Mouse (Mus musculus): ENCODE measurements around the gene Lsm7.
A peak's percentile ranks its signal among the peaks of the same experiment; 100 is the strongest.

Lsm7 gene

DNA sequence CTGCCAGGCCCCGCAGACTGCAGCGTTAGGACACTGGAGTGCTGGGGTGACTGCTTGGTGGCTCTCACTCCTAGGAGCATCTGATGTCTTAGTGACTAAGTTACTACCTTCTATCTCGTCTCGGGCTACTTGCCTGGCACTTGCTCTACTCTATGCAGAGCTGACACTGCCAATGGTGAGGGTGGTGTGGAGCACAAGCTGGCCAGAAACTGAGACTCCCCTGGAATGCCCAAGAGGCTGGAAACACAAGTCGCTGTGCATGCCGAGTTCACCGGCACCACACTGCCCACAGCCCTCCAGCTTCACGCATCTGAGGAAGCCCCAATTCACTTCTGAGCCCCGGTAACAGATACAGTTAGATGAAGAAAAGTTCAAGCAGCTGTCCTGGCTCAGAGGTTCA lies 19.0 kb upstream of the Lsm7 start:
- DNase-seq, result no peak

DNA sequence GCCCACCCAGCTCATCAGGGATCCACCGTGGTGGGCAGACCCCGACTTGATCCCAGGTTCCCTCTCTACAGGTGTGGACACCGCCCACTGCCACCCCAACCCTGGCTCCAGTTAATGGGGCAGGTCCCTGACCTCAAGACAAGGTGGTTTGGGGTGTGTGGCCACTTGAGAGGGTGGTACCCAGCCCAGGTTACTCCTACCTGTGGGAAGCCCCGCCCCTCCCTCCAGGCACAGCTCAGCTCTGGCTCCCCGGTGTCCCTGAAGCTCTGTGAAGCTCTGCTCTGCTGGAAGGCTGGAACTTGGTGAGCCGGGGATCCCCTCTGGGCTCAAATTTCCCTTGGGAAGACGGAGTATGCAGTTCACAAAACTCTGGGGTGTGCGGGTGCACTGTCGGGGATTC lies 16.6 kb upstream of the Lsm7 start, which contains the start of gene Tmprss9:
Gene Tmprss9, plus strand, starts transcription at position 268 of the 400 bp plus-strand sequence.
- DNase-seq, result peak; percentile 26

GRCm38 (mm10) chr10:80870993-80871392 lies 16.0 kb upstream of the Lsm7 start:
- no peak for DNase-seq

- no peak for DNase-seq
These were observed 9.4 kb upstream of the Lsm7 start for GRCm38 (mm10) chr10:80864446-80864845.

DNA sequence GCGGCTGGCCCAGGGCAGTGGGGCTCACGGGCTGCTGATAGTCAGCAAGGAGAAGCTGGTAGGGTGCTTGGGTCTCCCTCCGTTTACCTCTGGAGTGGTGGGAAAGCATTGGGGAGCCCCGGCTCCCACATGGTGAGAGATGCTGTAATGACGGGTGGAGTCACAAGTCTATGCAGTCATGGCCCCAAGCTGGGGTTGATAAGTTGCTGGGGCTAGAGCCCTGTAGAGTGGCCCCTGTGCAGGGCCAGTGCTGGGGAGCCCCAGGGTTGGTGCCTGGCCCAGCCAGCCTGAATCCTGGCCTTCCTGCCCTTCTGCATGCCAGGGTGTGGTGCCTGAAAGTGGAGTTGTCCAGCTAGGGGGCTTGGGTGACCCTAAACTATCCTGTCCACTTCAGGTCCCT lies 7.3 kb upstream of the Lsm7 start:
- peak; percentile 72 for DNase-seq

DNA sequence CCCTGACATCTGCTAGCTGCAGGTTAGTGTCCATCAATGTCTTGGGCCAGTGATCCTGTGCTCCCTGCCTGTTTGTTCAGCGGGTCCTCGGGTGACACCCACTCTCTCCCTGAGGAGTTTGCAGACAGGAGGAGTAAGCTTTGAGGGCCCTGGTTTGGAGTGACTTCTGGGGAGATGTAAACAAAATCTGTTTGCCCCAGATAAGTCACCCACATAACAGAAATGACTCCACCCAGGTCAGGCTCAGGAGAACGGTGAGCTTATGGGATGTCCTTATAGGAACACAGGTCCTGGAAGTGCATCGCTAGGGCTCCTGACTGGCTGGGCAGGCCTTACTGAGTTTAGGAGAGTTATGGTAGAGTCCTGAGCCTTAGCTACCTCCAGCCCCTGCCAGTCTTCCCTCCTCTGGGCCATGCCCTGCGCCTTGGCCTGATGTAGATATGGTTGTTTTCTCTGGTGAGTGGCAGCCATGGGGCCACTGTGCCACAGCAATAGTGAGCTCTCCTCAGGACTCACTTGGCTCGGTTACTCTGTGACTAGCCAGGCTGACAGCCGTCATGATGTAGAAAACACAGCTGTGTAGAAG lies 3.4 kb upstream of the Lsm7 start:
- peak; percentile 87 for DNase-seq

- DNase-seq, result peak; percentile 85
These were observed 2.8 kb upstream of the Lsm7 start for GRCm38 (mm10) chr10:80857848-80858247.

DNA sequence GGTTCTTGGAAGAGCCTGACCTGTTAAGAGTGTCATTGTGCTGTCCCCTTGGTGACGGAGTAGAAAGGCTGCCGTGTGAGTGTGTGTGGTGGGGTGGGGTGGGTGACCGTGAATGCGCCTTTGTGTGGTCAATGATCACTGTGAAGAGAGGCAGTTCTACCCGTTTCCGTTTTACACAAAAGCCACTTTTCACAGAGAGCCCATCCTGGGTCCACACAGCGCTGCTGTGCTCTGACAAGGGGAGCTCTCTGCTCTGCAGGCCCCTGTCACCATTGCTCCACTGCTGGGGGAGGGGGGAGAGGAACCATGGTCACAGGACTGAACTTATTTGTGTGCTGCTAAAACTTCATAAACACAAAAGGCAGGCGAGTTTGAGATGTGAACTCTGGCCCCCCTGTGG lies 2.4 kb upstream of the Lsm7 start:
- DNase-seq, result no peak

GRCm38 (mm10) chr10:80856908-80857307 lies 1.9 kb upstream of the Lsm7 start:
- peak; percentile 85 for DNase-seq

DNA sequence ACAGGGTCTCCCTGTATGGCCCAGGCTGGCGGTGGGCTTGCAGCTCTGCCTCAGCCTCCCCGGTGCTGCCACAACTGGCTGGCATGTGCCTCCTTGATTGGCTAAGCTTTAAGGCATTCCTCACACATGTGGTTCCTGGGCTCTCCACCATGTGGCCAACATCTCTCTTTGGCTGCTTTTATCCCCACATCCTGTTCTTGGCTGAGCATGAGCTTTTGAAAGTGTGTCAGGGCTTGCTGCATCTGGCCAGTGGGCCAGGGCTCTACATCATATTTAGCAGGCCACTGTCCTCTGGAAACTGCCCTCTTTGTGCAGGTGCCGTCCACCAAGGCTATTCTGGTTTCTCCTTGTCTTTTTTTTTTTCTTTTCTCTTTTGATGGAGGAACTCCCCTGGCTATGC lies 1.3 kb upstream of the Lsm7 start:
- peak; percentile 53 for DNase-seq

- peak; percentile 65 for DNase-seq
These were observed 702 bp upstream of the Lsm7 start for GRCm38 (mm10) chr10:80855749-80856073.

GRCm38 (mm10) chr10:80848571-80848970 lies 6.4 kb downstream of the Lsm7 start:
- DNase-seq, result peak; percentile 89

DNA sequence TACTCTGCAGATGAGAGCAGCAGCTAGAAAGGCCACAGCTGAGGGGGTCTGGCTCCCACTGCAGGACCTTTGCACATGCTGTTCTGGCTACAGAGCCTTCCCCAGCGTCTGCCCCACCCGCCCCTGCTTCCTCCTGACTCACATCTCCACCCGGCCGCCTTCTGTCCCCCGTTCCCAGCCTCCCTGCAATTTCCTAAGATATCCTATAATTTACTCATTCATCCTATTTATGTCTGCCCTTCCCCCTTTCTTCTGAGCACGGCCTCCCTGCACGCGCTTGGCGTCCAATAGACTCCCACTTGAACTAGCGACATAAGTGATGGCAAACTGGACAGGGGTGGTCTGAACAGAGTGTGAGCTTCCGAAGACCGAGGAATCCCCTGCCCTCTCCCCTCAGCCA lies 9.3 kb downstream of the Lsm7 start:
- no peak for DNase-seq

GRCm38 (mm10) chr10:80845055-80845693 lies 9.8 kb downstream of the Lsm7 start:
- DNase-seq, result no peak

DNA sequence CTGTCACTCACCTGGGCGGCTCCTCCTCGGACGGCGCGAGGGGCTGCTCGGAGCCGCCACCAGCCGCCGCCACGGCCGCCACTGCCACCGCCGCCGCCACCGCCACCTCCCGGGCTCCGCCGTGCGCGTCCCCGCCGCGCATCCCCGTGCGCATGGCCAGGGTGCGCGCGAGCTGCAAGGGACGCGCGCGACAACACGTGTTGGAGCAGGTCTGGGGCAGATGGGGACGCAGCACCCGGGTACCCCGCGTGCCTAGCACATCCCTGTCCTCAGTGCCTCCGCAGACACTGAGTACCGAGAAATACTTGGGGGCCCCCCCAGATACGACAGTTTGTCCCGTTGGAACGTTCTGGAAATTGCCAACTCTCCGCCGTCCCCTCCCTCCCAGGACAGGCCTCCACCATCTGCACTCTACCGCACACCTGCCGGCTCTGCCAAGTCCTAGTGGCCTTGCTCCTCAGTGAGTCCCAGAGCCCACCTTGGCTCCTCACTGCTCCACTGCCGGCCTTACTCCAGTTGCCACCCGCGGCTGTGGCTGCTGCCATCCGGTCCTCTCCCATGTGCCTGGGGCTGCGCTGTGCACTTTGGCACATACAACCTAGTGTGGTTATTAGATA lies 11.0 kb downstream of the Lsm7 start, which contains the start of gene Lingo3:
Gene Lingo3, minus strand, starts transcription at position 109 of the 617 bp plus-strand sequence.
- DNase-seq, result no peak

DNA sequence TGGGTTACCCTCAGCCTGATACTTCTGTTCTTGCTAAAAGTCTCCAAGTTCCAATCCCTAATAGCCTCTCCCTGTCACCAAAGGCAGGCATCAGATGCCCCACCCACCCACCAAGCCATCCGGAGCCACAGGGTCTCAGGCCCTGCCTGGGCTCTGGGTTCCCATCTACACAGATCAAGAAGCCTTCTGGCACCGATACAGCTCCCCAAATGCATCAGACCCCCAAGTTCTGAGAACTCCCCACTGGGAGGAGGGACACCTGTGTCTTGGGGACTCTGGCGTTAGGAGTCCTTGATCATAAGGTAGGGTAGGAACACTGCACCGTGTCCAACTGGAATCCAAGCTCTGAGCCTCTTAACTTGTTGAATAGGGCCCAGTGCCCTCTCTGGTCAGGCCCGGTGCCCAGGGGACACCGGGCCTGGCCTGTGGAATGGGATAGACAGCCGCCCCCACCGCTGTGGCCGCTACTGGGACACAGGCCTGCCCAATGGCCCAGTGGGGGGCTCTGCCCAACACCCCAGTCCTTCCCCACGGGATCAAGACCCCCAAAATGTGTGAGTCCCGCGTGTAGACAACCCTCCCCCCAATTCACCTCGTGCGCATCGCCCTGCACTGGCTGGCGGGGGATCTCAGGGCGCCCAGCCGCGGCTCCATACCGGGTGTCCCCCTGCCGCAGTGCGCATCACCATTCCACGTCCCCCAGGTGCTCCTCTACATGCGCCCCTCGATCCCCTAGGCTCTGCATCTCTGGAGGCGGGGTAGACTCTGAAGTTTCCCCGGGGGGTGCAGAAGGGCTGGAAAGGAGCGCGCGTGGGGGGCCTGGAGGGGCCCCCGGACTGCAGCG lies 11.7 kb downstream of the Lsm7 start:
- DNase-seq, result no peak

DNA sequence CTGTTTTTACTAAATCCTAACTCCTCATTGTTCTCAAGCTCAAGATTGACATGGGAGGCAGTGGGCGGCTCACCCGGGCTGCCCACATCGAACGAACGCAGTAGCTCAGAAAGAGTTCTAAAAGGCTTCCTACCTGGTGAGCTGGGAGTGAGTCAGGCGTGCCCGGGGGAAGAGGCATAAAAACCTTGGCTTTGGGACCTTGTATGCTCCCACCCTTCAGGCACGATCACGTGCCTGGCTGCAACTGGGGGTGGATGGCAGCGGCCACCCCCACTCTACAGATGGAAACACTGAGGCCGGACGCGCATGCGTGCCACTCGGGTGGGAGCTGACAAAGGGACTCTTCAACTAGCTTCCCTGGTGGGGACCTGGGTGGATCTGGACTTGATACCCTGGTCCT lies 12.7 kb downstream of the Lsm7 start:
- no peak for DNase-seq

DNA sequence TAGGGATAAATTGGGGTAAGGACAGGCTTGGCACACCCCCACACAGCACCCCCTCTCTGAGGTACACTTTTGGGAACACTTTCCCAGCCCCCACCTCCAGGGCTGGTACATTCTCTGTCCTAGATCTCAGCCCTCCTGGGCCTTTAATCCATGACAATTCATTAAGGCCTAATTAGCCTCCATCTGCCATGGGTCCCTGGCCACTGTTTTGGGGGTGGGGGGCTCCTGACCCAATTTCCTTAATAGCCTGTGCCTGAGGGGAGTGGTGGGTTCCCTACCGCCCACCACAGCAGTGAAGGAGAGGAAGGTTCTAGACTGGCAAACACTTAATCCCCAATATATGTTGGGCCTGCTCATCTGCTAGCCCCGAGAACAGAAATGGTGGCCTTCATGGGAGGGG lies 13.3 kb downstream of the Lsm7 start:
- no peak for DNase-seq

GRCm38 (mm10) chr10:80839848-80840247 lies 15.2 kb downstream of the Lsm7 start:
- DNase-seq, result no peak

DNA sequence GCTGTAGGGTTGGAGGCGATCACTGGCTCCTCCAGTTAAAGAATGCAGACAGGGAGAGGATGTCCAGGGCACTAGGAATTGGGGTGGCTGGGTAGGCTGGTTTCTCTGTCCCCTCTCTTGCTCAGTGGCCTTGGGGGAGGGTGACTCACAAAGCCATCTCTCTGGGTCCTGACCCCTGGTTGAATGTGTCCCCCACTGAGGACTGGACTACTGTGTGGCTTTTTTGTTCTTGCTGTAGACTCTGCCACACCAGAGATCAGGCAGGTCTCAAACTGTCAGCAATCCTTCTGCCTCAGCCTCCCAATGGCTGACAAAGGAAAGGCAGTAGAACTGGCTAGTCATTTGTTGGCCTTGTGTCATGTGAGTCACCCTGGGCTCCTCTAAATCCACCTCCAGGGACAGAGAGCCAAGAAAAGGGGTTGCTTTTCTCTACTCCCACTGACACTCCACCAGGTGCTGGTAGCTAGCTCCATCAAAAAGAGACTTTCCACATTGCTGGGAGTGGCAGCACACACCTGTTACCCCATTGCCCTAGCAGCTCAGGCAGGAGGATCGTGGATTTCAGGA lies 16.6 kb downstream of the Lsm7 start:
- no peak for DNase-seq

DNA sequence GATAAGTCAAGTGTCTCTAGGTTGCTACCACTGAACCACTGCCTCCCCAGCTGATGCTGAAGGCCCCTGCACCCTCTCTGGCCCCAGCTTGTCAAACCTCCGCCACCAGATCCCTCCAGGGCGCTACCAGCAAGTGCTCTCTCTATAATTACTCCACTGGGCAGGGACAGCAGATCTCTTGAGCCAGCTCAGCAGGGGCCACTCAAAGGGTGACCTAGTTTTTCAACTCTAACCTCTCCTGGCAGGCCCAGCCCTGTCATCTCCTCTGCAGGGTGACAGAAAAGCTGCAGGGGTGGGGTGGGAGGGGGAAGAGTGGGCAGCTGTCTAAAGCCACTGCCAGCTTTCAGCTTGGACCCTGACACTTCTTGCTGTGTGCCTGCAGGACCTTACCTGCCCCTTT lies 17.2 kb downstream of the Lsm7 start:
- no peak for DNase-seq

DNA sequence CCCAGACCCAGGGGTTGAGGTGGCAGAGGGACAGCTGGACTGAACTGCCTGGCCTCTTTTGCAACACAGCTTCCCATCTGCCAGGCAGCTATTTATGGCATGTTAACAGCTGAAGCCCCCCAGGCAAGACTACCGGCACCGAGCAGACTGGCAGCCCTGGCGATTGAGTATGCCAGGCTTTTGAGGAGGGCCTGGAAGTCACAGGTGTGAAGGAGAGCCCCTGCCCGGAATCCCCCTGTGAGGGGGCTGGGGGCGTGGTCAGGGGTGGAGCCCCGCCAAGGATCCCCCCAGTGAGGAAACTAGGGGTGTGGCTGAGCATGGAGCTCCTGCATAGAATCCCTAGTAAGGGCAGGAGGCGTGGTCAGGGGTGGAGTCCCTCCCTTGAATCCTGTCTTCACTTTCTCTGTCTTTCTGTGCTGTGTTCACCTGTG lies 18.0 kb downstream of the Lsm7 start:
- no peak for DNase-seq

GRCm38 (mm10) chr10:80835617-80836016 lies 19.4 kb downstream of the Lsm7 start:
- DNase-seq, result no peak

All from liver (tissue).